Mouse (Mus musculus) brain, adult 2 months (tissue): Measurements from ENCODE around the gene Fam167b.
"Not testable (repeated sequence)": the region's sequence is repeated elsewhere in the genome, so short reads cannot be mapped to it uniquely, and the experiment has no call there.

ENCODE experiments used
- DNase-seq: peaks from one replicate; pipeline ENCODE4 v3.0.0; 2011; ENCODE audit warnings: low read depth, low spot score

Gene Fam167b

DNA sequence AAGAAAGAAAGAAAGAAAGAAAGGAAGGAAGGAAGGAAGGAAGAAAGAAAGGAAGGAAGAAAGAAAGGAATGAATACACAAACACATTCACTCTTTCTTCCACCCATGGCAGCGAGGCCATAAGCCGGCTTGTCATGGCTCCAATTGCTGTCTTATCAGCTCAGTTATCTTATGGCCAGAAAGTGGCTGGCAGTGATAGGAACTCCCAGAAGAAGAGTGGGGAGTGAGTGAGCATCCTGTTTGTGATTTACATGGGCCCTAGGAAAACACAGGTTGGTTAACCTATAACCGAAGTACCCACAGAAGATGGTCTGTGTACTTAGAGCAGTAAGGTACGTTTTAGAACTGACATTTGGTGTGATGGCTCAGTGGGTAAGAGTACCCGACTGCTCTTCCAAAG is 17.2 kb downstream of the Fam167b start:
- DNase-seq = no peak

DNA sequence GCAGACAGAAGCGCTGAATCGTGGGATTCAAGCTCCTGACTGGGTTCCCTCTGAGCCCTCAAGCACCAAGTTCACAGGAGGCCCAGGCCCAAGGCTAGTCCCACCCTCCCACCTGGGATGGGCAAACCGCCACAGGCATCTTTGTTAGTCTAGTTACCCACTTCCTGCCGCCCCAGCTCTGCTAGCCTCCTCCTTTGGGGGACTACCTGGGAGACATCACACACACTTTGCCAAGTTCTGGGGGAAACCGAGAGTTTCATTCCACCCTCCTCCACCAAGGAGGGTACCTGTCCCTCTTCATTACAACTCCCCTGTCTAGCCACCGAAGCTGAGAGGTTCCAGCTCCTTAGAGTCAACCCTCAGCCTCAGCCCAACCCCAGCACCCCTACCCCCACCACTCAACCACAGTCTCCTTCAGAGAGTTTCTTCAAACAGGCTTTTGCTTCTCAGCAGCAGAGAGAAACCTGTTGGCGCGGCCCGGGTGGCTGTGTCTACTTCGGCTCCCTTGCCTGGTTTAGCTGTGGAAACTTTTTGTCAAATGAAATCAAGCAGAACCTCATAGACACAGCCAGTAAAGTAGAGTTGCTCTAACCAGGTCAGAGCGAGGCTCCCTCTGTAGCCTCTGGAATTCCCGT is 19.9 kb downstream of the Fam167b start:
- DNase-seq = no peak

DNA sequence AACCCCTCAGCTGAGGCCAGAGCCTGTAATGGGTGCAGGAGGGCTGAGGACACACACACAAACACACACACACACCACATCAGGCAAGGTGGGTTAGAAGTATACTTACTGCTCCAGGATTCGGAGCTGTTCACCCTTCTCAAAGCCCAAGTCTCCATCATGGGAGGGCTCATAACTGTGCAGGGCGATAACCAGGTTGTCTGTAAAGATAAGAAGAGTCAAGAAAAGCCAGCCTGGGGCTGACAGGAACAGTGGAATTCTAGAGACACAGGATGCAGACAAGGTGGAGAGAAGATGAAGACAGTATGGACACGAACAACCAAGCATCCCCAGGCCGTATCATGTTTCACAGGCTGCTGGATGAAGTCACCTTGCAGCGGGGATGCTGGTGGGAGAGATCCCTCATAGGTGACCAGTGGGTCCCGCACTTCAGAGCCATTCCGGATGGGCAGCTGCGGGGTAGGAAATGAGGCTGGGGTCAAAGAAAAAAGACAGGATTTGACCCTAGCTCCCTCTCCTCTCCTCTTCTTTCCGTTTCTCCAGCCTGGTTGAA is 21.0 kb downstream of the Fam167b start:
- no peak for DNase-seq

DNA sequence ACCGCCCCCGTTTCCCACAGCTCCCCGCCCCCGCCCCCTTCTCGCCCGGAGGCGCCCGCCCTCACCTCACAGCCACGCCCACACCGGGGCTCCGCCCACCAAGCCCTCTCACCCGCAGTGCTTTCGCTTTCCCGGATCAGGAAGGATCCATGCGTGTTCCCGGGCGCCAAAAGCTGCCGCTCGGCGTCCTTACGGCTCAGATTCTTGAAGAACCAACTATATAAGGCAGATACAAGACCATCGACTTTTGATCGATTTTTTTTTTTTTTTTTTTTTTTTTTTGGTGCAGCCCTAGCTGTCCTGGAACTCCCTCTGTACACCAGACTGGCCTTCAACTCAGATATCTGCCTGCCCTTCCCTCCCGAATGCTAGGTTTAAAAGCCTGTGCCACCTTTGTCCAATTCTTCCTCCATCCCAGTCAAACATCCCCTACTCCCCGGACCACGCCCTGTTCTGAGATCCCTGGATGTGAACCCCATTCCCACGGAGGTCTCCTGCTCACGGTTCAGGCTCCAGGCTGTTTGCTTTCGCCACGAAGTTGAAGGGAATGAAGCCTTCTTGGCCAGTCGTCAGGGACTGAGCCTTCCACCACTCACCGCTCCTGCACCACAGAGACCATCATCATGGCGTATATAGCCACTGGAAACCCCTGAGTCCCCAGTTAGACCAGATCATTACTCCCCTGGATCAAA is 21.7 kb downstream of the Fam167b start:
- peak; percentile 91 for DNase-seq

DNA sequence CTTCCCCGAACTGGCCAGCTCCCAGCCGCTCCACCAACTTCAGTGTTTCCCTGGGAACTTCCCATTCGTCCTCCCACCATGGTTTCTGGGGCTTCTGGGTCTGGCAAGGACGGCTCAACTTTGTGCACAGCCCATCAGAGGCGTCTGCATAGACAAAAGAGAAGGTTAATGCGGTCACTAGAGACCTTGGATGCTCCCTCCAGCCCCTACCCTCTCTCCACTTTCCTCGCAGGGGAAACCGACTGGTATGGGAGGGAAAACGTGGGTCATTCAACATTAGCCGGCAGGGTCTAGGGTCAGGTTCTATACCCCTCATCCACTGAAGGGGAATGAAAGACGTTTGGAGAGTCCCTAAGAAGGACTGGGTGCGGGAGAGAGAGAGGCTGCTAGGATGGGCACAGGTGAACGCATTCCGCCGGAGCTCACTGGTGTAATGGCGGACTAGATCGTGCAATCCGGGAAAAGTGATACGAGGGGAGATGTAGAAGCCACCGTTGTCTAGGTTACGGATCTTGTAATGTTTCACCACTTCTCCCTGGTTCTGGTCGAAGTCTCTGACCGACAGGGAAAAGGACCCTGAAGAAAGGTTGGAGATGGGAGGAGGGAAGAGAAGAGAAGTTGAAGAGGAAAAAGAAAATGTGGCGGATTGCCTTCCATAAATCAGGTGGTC is 22.4 kb downstream of the Fam167b start:
- DNase-seq = no peak

DNA sequence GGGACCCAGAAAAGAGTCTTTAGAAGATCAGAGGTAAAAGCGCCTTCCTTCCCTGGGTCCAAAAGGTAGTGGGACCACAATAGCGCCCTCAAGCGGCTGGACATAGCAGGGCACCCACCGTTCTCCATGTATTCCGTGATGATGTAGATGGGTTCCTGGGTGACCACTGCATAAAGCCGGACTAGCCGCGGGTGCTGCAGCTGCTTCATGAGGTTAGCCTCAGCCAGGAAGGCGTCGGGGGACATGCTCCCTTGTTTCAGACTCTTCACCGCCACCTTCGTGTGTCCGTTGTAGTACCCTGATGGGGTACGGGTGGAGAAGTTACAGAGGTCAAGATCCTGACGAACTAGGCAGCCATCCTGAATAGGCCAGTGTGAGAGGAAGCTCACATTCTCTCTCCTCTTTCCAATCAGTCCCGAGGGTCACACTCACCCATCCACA is 22.9 kb downstream of the Fam167b start:
- DNase-seq = peak; percentile 63

DNA sequence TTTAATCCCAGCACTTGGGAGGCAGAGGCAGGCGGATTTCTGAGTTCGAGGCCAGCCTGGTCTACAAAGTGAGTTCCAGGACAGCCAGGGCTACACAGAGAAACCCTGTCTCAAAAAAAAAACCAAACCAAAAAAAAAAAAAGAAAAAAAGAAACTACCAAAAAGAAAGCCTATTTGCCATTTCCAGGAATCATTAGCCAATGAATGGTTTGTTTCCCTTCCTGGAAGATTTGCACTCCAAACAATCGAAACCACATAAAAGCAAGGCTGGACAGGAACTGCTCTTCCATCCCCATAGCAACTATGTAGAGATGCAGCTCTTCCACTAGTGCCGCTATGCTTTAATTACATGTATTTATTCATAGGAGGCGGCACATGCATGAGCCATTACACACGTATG is 23.8 kb downstream of the Fam167b start:
- DNase-seq = not testable (repeated sequence)

DNA sequence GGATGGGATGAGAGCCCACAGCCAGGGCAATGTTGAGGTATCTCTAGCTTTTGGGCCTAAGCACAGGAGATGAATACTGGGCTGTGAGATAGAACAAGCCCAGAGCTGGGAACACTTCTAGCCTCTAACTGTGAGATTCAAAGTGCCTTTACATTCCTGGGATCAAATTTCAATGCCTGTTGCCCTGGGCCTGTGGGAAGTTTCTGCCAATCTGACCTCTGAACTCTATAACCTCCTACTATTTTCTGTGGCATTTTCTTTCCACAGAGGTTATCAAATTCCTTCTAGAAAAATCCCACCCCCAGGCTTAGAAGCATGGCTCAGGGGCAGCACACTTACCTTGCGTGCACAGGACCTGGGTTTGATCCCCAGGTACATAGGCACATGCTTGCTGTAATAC is 28.1 kb downstream of the Fam167b start:
- no peak for DNase-seq

DNA sequence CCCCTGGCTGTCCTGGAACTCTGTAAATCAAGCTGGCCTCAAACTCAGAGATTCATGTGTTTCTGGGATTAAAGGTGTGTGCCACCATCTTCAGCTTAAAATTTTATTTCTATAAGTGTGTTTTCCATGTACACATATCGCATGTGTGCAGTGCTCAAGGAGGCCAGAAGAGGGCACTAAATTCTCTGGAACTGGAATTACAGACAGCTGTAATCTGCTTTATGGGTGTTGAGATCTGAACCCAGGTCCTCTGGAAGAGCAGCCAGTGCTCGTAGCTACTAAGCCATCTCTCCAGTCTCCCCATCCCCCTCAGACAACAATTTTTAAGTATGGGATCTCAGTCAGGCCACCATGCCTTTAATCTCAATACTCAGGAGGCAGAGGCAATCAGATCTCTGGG is 29.0 kb downstream of the Fam167b start:
- DNase-seq = no peak

DNA sequence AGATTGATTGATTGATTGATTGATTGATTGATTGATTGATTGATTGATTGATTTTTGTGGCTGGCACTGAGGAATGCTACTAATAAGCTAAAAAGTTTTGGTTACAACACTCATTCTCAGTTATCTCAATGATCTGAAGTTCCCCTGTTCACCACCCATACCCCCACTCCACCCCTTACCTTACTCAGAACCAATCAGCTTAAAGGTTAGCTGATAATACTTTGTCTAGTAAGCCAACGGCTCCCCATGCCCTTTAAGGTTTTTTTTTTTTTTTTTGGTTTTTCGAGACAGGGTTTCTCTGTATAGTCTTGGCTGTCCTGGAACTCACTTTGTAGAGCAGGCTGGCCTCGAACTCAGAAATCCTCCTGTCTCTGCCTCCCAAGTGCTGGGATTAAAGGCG is 30.7 kb downstream of the Fam167b start:
- DNase-seq = not testable (repeated sequence)

DNA sequence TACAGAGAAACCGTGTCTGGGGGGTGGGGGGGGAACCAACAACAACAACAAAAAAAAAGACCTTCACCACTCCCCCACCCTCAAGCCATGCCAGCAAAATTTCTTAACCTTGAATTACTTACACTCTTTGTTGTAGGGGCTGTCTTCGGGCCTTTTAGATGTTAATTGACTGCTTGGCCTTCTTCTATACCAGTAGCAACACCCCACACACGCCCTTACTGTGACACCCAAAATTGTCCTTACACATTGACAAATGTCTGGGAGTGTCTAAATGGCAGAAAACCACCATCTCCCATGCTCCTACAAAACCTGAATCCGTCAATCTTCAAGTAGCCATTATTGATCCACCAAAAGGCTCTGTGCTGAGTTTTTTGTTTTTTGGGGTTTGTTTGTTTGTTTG is 34.2 kb downstream of the Fam167b start:
- no peak for DNase-seq

DNA sequence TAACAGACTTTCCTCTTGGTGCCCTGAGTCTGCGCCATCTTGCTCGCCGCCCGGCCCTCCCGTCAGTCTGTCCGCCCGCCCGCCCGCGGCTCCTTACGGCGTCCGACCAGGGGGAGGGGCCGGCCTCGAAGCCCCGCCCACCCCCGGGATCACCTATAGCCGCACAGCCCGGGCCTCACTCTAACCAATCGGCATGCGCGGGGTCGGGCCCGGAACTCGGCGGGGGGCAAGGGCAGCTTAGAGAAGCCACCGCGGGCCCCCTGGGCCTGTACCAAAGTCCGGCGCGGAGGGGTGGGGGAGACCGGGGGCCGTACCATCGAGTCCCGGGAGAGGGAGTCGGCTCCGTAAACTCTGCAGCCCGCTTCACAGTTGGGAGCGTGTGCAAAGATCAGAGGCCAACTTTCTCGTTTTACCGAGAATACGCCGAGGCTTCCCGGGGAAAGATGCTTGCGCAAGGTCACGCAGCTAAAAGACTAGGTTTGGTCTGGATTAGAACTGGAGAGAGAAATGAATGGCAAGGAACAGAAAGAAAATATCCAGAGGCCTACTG is 35.7 kb downstream of the Fam167b start, which contains the start of gene Hdac1:
Hdac1 (minus strand) TSS at position 122 of the 550 bp plus-strand sequence.
- peak; percentile 98 for DNase-seq

DNA sequence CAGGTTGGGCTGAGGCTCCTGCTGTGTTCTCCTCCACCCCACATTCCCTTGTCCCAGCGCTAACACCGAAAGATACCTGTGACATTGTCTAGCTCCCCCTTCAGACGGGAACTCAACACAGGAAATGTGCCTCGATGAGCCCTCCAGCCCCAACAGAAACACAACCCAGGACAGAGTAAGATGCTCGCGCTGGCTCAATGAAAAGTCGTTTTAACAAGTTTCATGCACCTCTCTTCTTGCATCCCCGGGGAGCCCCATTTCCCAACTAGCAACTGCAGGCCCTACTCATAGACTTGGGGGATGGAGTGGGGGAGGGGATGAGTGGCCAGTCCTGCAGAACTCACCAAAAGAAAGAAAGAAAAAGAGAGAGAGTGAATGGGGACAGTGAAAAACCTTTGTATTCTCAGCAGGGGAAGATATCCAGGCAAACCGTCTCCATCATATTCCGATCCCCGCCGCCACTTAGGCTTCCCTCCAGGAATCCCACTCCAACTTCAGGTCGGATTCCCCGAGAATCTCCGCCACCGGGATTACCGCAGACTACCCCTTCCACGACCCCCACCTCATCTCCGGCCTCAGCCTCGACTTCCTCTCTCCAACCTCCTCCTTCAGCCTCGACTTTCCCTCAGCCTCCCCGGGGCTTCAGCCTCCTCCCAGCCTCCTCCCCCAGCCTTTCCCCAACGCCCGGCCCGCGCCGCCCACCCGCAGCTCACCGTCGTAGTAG is 36.3 kb downstream of the Fam167b start:
- DNase-seq = peak; percentile 20

DNA sequence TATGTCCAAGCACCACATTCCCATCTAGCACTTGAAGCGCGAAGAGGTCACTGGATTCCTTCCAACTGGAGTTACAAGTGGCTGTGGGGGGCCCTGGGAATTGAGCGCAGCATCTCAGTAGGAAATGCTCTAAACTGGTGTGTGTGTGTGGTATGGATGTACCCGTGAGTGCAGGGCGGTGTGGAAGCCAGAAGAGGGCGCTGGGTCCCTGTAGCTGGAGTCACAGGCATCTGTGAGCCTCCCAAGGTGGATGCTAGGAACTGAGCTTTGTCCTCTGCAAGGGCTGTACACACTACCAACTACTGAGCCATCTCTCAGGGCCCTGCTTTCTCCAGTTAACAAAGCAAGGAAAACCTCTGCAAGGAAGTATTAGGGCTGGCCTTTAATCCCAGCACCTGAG is 38.3 kb downstream of the Fam167b start:
- DNase-seq = peak; percentile 18

DNA sequence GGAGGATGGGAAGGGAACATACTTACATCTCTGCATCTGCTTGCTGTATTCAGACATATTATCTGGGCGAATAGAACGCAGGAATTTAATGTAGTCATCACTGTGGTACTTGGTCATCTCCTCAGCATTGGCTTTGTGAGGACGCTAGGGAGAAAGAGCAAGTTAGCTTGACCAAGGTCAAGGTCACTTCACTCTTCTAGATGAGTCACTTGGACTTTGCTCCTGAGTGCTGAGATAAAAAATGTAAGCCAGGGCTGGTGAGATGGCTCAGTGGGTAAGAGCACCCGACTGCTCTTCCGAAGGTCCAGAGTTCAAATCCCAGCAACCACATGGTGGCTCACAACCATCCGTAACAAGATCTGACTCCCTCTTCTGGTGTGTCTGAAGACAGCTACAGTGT is 49.4 kb downstream of the Fam167b start:
- not testable (repeated sequence) for DNase-seq
